Mouse (Mus musculus) olfactory bulb, adult 2 months (tissue): ENCODE measurements around the gene Pitpnm3.

Source experiments
- CTCF ChIP-seq: fragments of 200-500 bp; IDR thresholded peaks from 2 replicates; pipeline ENCODE4 v1.5.1; 2012; ENCODE audit warnings: low read depth, mild to moderate bottlenecking, low read length, moderate library complexity; ENCODE audit not compliant: insufficient read depth
- POLR2A ChIP-seq: fragments of 200-500 bp; IDR thresholded peaks from 2 replicates; pipeline ENCODE4 v1.6.1; 2012; ENCODE audit warnings: mild to moderate bottlenecking, low read depth, low read length, moderate library complexity; ENCODE audit not compliant: insufficient read depth

GRCm38 (mm10) chr11:72014674-72015073 lies 120.9 kb downstream of the Pitpnm3 start:
- no peak for TF ChIP-seq CTCF
- TF ChIP-seq POLR2A, result no peak
